Mouse (Mus musculus): ENCODE measurements around the gene Gjb2. TPM values are rescaled to one million over a fixed set of nuclear protein-coding genes. Genes with fewer than 3 reads are reported as not detected.

Gjb2 gene
- polyA plus RNA-seq, 1 experiment from 2014 or later: 8.0 TPM

Other genes with a start within 250 kb of the Gjb2 start
- gene Zmym2, start 218.0 kb downstream of the Gjb2 start, polyA plus RNA-seq (2015; fragmentation: Nextera tagmentation; extraction: Ambion mirVana): 75.6 and 80.0 TPM in 2 replicates
- 0.10 and 0.34 TPM in 2 replicates for gene Gja3, start 46.6 kb downstream of the Gjb2 start, polyA plus RNA-seq (2015; fragmentation: Nextera tagmentation; extraction: Ambion mirVana)
- gene Gm4491, start 11.2 kb upstream of the Gjb2 start, polyA plus RNA-seq (2015; fragmentation: Nextera tagmentation; extraction: Ambion mirVana): not detected in 2 replicates
- gene Gjb6, start 28.9 kb upstream of the Gjb2 start, polyA plus RNA-seq (2015; fragmentation: Nextera tagmentation; extraction: Ambion mirVana): 11.6 and 16.7 TPM in 2 replicates